Mouse (Mus musculus): ENCODE measurements at regions not wholly inside any gene's neighbourhood (a gene's known extent, or its start where the extent isn't known, plus 50 kb on each side); places are given as distances from the start of the nearest gene placed in this dataset. TPM values are rescaled to one million over a fixed set of nuclear protein-coding genes. Genes with fewer than 3 reads are reported as not detected.

DNA sequence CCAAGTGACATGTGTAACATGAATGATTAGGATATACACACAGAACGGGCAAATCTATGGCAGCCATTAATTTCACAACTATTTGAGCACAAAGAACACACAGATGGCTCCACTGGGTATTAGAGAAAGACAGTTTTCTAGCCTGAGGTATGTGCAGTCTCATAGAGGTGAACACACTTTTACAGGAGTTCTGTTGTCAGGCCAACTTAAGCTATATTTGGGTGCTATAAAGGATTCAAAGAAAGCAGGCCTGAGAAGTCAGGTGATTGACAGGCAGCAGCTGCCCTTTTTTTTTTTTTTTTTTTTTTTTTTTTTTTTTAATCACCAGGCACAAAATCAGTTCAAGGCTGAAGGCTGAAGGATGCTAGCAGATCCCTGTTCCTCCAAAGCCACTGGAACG is 153.0 kb downstream of the Gm11361 start:
- no peaks in the 10 kb centered on the region for H3K36me3 ChIP-seq
- peak overlapping the region; percentile 84; the same call in 1 of the 2 replicates for H3K27ac ChIP-seq
- DNase-seq (ENCODE audit: low spot score) = no peak
- no peaks in the 10 kb centered on the region for H3K27me3 ChIP-seq (ENCODE audit: low read depth, poor library complexity, severe bottlenecking)
- H3K9me3 ChIP-seq (replicated peaks) = no peaks in the 10 kb centered on the region
- WGBS = 76% methylated on average over 2 of the region's 2 CpGs
- peaks cover 29% of the 10 kb centered on the region for H3K4me1 ChIP-seq
- no peak overlapping the region for H3K4me3 ChIP-seq

DNA sequence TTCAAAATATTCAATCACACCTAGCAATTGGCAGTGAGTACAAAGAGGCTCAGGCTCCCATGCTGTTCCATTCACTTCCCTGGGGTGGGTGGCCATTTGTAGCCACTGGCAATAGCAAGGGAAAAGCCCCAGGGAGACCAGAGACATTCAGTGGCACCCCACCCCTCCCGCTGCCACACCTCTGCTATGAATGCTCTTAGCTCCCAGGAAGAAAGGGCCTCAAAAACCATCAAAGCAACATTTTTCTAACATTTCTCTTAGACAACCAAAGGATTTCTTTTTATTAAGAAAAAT is 152.2 kb downstream of the Gm11361 start:
- H3K4me3 ChIP-seq = peak overlapping the region; percentile 4; the same call in 1 of the 2 replicates
- H3K36me3 ChIP-seq = no peaks in the 10 kb centered on the region
- H3K27me3 ChIP-seq (ENCODE audit: low read depth, poor library complexity, severe bottlenecking) = no peaks in the 10 kb centered on the region
- peak overlapping the region; percentile 84 for H3K27ac ChIP-seq
- DNase-seq (ENCODE audit: low spot score) = no peak
- H3K9me3 ChIP-seq (replicated peaks) = no peaks in the 10 kb centered on the region
- WGBS = 73% methylated on average over 1 of the region's 1 CpGs
- peaks cover 27% of the 10 kb centered on the region for H3K4me1 ChIP-seq

GRCm38 (mm10) chr13:28408868-28409608 is 151.7 kb downstream of the Gm11361 start:
- no peak for DNase-seq (ENCODE audit: low spot score)
- Histone ChIP-seq H3K36me3 (no peaks in the 10 kb centered on the region), H3K27me3 (ENCODE audit: low read depth, poor library complexity, severe bottlenecking) (no peaks in the 10 kb centered on the region), H3K27ac (peak overlapping the region; percentile 84), H3K9me3 (replicated peaks) (no peaks in the 10 kb centered on the region), H3K4me1 (peaks cover 27% of the 10 kb centered on the region), H3K4me3 (peak overlapping the region; percentile 4; the same call in 1 of the 2 replicates)
- 28% methylated on average over 7 of the region's 7 CpGs for WGBS

DNA sequence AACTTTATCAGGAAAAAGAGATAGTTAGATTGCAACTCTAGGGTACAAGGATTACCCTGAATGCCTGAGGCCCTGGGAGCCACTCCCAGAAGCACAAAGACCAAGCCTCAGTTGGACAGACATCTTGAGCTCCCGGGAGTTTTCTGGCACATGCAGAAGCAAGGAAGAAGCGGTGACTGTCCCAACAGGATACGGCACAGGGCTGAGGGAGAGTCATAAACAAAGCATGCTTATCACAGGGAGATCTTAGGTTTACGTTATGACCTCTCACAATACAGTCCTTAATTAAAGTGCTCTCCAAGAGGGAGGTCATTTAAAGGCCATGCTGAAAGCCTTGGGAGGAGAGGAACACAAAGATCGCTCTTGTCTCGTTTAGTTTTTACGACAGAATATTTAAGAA is 143.1 kb downstream of the Gm11361 start:
- 19% methylated on average over 7 of the region's 7 CpGs for WGBS
- Histone ChIP-seq H3K4me3 (no peak overlapping the region), H3K27me3 (ENCODE audit: low read depth, poor library complexity, severe bottlenecking) (no peaks in the 10 kb centered on the region), H3K36me3 (no peaks in the 10 kb centered on the region), H3K27ac (peak overlapping the region; percentile 72; the same call in 1 of the 2 replicates), H3K9me3 (replicated peaks) (no peaks in the 10 kb centered on the region), H3K4me1 (peaks cover 10% of the 10 kb centered on the region)
- peak; percentile 40 for DNase-seq (ENCODE audit: low spot score)

Small RNA genes lying in the stretch of these regions (microRNA-seq; reads per million reads assigned to microRNA genes)
- not detected for gene Mir6368

Measured in limb, embryonic 10.5 days (tissue).